Mouse (Mus musculus): ENCODE data around the gene Dyrk2.

GRCm38 (mm10) chr10:118827116-118827515 is 42.9 kb downstream of the Dyrk2 start:
- TF ChIP-seq EP300 (IDR thresholded peaks at IDR 0.05) (no peak), CTCF (IDR thresholded peaks at IDR 0.05) (no peak)

All from lung, postnatal 0 days (tissue).